In genomic region chr13:31683311-31683710, GRCm38 (mm10) we compare ENCODE assay signal across 18 mouse cellular contexts. TPM values are rescaled to one million over a fixed set of nuclear protein-coding genes. Genes with fewer than 3 reads are reported as not detected.
"Had no signal": no experiment of that assay in that cellular context is flagged by ENCODE, and none has a peak within 500 bp of the region (broad histone marks: within the 10 kb centered on the region; RNA-seq: fewer than 3 reads in every experiment).

No protein-coding gene starts in this region.

- DNase-seq: retina, postnatal 1 day; right cerebral cortex, adult 18-20 months; right cerebral cortex, postnatal 14 days; right cerebral cortex, postnatal 25 days; right cerebral cortex, postnatal 4 days; spleen, adult 18-20 months; thymus, adult 18-20 months; thymus, adult 2 months; thymus, postnatal 14 days; thymus, postnatal 25 days; thymus, postnatal 36 days; thymus, postnatal 4 days had no signal

- H3K9ac ChIP-seq: neural tube, embryonic 13.5 days; neural tube, embryonic 15.5 days; stomach, embryonic 15.5 days had no signal

- H3K36me3 ChIP-seq: neural tube, embryonic 13.5 days; neural tube, embryonic 15.5 days; stomach, embryonic 15.5 days had no signal

- H3K4me1 ChIP-seq: neural tube, embryonic 13.5 days; neural tube, embryonic 15.5 days; stomach, embryonic 15.5 days had no signal

- H3K4me2 ChIP-seq: neural tube, embryonic 13.5 days; neural tube, embryonic 15.5 days; stomach, embryonic 15.5 days had no signal

- H3K27me3 ChIP-seq: neural tube, embryonic 13.5 days; neural tube, embryonic 15.5 days; stomach, embryonic 15.5 days had no signal

- H3K4me3 ChIP-seq: neural tube, embryonic 13.5 days; neural tube, embryonic 15.5 days; stomach, embryonic 15.5 days had no signal

- H3K9me3 ChIP-seq: neural tube, embryonic 13.5 days; neural tube, embryonic 15.5 days; stomach, embryonic 15.5 days had no signal

- H3K27ac ChIP-seq: neural tube, embryonic 13.5 days; neural tube, embryonic 15.5 days; stomach, embryonic 15.5 days had no signal

RNA-seq across cellular contexts. Expression of gene Foxf2, which starts 57.7 kb away (rescaled TPM):
- total RNA-seq: neutrophil, adult 5-6 weeks had no signal
- polyA plus RNA-seq: testis, adult 2 months; thymus, postnatal 0 days had no signal
